Mouse (Mus musculus) midbrain, embryonic 14.5 days (tissue): ENCODE measurements at regions not wholly inside any gene's neighbourhood (a gene's known extent, or its start where the extent isn't known, plus 50 kb on each side); places are given as distances from the start of the nearest gene placed in this dataset.

Experiments used
- ATAC-seq: fragments of 200-750 bp; cut with Nextera tagmentation; 2 replicates; pipeline ENCODE4 v1.8.0; 2017; ENCODE audit warnings: moderate number of reproducible peaks, moderate library complexity; ENCODE audit not compliant: low FRiP score, low TSS enrichment
- DNase-seq: peaks from one replicate; pipeline ENCODE4 v3.0.0-alpha.2; 2015
- H3K27ac ChIP-seq: fragments of 300-500 bp; sonication (generic); replicated peaks from 2 replicates; pipeline ENCODE4 v1.5.1; 2014; ENCODE audit warnings: mild to moderate bottlenecking, low read depth, low read length, moderate library complexity
- H3K27me3 ChIP-seq: fragments of 300-500 bp; sonication (generic); 2 replicates; pipeline ENCODE4 v1.6.1; 2014; ENCODE audit warnings: low read length, control low read depth, mixed read lengths; ENCODE audit not compliant: control insufficient read depth, insufficient read depth
- H3K36me3 ChIP-seq: fragments of 300-500 bp; sonication (generic); 2 replicates; pipeline ENCODE4 v1.6.1; 2014; ENCODE audit warnings: low read length, control low read depth; ENCODE audit not compliant: control insufficient read depth, insufficient read depth
- H3K4me1 ChIP-seq: fragments of 300-500 bp; sonication (generic); 2 replicates; pipeline ENCODE4 v1.6.1; 2014; ENCODE audit warnings: mild to moderate bottlenecking, antibody characterized with exemption, low read length, control low read depth; ENCODE audit not compliant: control insufficient read depth, insufficient read depth
- H3K4me2 ChIP-seq: fragments of 300-500 bp; sonication (generic); 2 replicates; pipeline ENCODE4 v1.6.1; 2014; ENCODE audit warnings: mild to moderate bottlenecking, low read length, moderate library complexity
- H3K4me3 ChIP-seq: fragments of 300-500 bp; sonication (generic); replicated peaks from 2 replicates; pipeline ENCODE4 v1.5.1; 2014; ENCODE audit warnings: low read depth, low read length
- H3K9ac ChIP-seq: fragments of 300-500 bp; sonication (generic); replicated peaks from 2 replicates; pipeline ENCODE4 v1.6.1; 2014; ENCODE audit warnings: mild to moderate bottlenecking, low read length, moderate library complexity
- H3K9me3 ChIP-seq: fragments of 300-500 bp; sonication (generic); 2 replicates; pipeline ENCODE4 v1.6.1; 2016; ENCODE audit warnings: low read length, control low read depth, mixed read lengths; ENCODE audit not compliant: control insufficient read depth
- WGBS: fragments of 180-500 bp; shearing (Covaris S2); extraction: QIAGEN DNeasy Blood & Tissue Kit; methylation state at CpG from one replicate; pipeline ENCODE4 v1.1.7; 2014; 5-methylcytosine and 5-hydroxymethylcytosine counted together

DNA sequence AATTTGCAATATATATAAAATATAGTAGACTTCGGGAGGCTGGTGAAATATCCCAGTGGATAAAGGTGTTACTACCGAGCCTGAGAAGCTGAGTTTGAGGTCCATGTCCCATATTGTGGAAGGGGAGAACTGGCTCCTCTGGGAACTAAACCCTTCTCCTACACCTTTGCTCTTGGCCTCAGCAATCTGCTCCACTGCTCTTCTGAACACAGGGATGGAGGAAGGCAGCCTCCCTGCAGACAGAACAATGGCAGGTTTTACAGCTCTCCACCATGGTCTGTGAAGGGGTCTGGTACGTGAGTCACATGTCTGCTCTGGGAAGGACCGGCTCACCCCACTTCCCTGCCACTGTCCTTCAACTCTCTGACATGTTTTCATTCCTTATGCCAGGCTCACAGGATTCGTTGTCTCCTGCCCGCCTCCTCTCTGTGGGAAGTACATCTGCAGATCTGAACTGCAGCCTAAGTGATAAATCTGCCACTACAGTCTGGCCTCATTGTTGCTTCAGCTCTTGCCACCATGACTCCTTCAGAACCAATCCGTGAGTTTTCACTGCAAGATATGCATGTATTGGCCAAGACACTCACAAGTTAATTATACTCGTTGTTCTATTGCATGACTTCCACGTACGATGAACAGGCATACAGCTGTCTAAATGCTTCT is 220.0 kb upstream of the Gm9767 start:
- H3K4me3 ChIP-seq, result no peak overlapping the region
- H3K27me3 ChIP-seq, result no peaks in the 10 kb centered on the region
- no peak for ATAC-seq
- H3K9ac ChIP-seq, result no peak overlapping the region
- no peaks in the 10 kb centered on the region for H3K36me3 ChIP-seq
- no peak overlapping the region for H3K4me2 ChIP-seq
- no peaks in the 10 kb centered on the region for H3K4me1 ChIP-seq
- no peak overlapping the region for H3K27ac ChIP-seq
- no peaks in the 10 kb centered on the region for H3K9me3 ChIP-seq
- 71% methylated on average over 10 of the region's 10 CpGs for WGBS
- no peak for DNase-seq

DNA sequence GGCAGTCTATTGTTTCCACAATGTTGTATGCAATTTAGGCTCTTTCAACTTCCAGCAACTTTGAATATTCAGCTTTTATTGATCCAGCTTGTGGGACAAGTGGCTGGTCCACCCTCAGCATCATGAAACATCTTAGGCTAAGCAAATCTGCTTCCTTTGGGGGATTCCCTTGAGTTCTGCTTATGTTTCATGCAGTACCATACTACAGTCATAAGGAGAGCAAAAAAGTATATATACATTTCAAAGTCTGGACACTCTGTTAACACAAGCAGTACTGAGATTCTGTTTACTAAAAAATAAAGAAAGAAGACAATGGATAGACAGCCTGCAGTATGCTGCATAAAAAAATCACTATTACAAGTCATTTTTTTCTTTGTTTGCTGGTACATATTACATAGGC is 233.7 kb upstream of the Gm9767 start:
- ATAC-seq, result no peak
- H3K4me1 ChIP-seq, result no peaks in the 10 kb centered on the region
- DNase-seq, result no peak
- H3K9ac ChIP-seq, result no peak overlapping the region
- no peak overlapping the region for H3K4me2 ChIP-seq
- no peak overlapping the region for H3K27ac ChIP-seq
- H3K9me3 ChIP-seq, result no peaks in the 10 kb centered on the region
- no peaks in the 10 kb centered on the region for H3K27me3 ChIP-seq
- H3K4me3 ChIP-seq, result no peak overlapping the region
- no peaks in the 10 kb centered on the region for H3K36me3 ChIP-seq

DNA sequence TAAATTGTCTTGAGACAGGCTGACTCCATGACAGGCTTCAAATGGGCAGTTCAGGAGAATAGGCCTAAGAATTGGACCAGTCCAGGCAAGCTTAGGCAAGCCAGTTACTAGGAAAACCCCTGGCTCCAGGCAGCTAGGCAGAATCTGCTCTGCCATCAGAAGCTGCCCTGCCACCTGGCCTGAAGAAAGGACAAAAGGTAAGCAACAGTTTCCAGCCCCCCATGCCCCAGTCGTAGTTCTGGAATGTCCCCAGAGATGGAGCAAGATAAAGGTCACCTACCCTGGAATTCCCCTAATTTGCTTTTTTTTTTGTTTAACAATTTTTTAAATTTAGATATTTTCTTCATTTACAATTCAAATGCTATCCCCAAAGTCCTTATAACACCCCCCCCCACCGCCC is 248.8 kb upstream of the Gm9767 start:
- Histone ChIP-seq H3K9ac (no peak overlapping the region), H3K27ac (no peak overlapping the region), H3K36me3 (no peaks in the 10 kb centered on the region), H3K4me3 (no peak overlapping the region), H3K9me3 (no peaks in the 10 kb centered on the region), H3K4me1 (no peaks in the 10 kb centered on the region), H3K4me2 (no peak overlapping the region), H3K27me3 (no peaks in the 10 kb centered on the region)
- DNase-seq (no peak), ATAC-seq (no peak)
- 83% methylated on average over 2 of the region's 2 CpGs for whole genome bisulfite sequencing

DNA sequence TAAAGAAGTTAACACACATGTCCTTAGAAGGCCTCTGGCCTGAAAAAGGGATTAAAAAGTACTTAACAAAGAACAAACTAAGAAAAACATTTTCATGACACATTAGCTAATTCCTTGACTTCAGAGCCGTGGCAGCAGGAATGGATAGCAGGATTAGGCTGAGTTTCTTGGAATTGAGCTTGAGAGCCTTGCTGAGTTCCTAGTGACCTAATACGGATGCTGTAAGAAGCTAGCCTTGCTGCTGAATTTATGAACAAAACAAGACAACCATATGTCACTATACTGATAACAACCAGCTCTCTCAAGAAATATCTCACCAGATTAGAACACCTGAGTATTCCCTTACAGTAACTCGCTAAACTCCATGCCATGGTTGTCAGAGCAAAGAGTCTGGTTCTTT is 268.2 kb upstream of the Smlr1 start:
- Histone ChIP-seq H3K4me1 (no peaks in the 10 kb centered on the region), H3K9ac (no peak overlapping the region), H3K4me3 (no peak overlapping the region), H3K4me2 (no peak overlapping the region), H3K9me3 (no peaks in the 10 kb centered on the region), H3K27me3 (no peaks in the 10 kb centered on the region), H3K36me3 (no peaks in the 10 kb centered on the region), H3K27ac (no peak overlapping the region)
- DNase-seq, result no peak
- ATAC-seq, result no peak
- WGBS, result 67% methylated on average over 3 of the region's 3 CpGs

DNA sequence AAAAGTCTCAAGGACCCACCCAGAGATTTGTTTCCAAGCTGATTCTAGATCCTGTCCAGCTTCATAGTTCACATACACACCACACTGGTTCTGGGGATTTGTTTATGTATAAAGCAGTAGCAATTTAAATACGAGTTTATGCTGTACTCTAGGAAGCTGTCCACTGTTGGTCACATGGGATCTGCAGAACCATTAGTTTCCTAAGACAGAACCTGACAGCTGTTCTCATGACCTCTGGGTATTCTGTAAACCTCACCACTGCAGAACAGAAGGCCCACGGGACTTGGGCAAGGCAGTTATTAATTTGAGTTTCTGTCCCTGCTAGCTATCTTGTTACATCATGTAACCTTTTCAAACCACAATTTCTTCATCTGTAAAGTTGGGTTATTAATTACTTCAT is 265.4 kb upstream of the Smlr1 start:
- no peaks in the 10 kb centered on the region for H3K36me3 ChIP-seq
- no peak for DNase-seq
- ATAC-seq, result no peak
- no peaks in the 10 kb centered on the region for H3K4me1 ChIP-seq
- 81% methylated on average over 2 of the region's 2 CpGs for WGBS
- no peak overlapping the region for H3K4me2 ChIP-seq
- H3K27ac ChIP-seq, result no peak overlapping the region
- H3K9ac ChIP-seq, result no peak overlapping the region
- H3K27me3 ChIP-seq, result no peaks in the 10 kb centered on the region
- H3K9me3 ChIP-seq, result no peaks in the 10 kb centered on the region
- H3K4me3 ChIP-seq, result no peak overlapping the region

DNA sequence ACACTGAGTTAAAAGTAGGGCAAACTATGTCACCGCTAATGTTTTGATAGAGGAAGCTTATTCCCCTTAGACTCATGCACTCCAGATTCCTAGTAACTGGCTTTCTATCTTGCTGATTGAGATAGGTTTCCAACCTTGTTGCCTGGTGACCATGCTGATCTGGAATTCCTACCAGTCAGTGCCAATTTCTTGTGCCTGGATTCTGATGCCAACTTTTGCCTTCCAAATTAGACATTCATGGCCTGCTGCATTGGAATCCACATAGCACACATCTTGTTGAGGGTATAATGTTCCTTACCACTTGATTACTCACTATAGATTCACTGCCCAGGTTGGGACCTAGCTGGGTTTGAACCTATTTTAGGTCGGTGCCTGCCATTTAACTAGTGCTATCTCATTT is 262.8 kb upstream of the Smlr1 start:
- Histone ChIP-seq H3K9me3 (no peaks in the 10 kb centered on the region), H3K4me2 (no peak overlapping the region), H3K4me3 (no peak overlapping the region), H3K27me3 (no peaks in the 10 kb centered on the region), H3K4me1 (no peaks in the 10 kb centered on the region), H3K27ac (no peak overlapping the region), H3K36me3 (no peaks in the 10 kb centered on the region), H3K9ac (no peak overlapping the region)
- 97% methylated on average over 2 of the region's 2 CpGs for WGBS
- ATAC-seq (no peak), DNase-seq (no peak)

DNA sequence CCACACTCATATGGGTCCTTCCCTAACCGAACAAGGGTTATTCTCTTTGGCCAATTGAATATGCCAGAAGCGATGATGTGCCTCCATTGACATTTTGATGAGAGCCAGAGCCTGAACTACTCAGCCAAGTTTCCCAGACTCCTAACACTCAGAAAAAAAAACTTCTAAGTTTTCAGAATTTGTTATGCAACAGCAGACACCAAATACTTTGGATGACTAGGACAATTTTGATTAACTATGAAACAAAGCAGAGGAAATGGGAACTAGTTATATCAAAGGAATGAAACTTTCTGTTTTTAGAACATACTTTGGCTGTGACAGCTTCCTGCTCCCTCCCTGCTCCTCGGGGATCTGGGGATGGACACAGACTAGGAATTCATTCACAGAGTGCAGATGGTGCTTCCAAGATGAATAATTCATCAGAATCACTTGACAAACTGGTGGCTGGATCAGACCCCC is 254.3 kb upstream of the Smlr1 start:
- DNase-seq, result peak; percentile 12
- no peak overlapping the region for H3K9ac ChIP-seq
- no peaks in the 10 kb centered on the region for H3K27me3 ChIP-seq
- H3K4me3 ChIP-seq, result no peak overlapping the region
- no peak for ATAC-seq
- no peaks in the 10 kb centered on the region for H3K36me3 ChIP-seq
- 60% methylated on average over 3 of the region's 3 CpGs for WGBS
- H3K27ac ChIP-seq, result no peak overlapping the region
- H3K4me1 ChIP-seq, result no peaks in the 10 kb centered on the region
- no peaks in the 10 kb centered on the region for H3K9me3 ChIP-seq
- no peak overlapping the region for H3K4me2 ChIP-seq

DNA sequence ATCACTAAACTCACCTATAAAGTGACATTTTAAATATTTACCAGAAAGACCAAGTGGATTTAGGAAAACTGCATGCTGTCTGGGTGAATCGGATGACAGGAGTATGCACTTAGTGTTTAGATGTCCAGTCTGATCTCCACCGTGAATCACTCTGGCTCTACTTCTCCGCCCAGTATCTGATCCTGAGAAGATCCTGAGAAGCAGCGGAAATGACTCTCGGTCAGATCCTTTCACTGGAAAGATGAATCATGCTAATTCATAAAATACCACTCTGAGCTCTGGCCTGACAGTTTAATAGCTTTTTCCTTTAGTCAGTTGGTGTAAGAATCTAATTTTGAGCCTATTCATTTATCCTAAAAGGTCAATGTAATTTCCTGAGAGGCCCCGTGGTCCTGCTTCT is 252.6 kb upstream of the Smlr1 start:
- Histone ChIP-seq H3K4me2 (no peak overlapping the region), H3K36me3 (no peaks in the 10 kb centered on the region), H3K4me3 (no peak overlapping the region), H3K27ac (no peak overlapping the region), H3K27me3 (no peaks in the 10 kb centered on the region), H3K9ac (no peak overlapping the region), H3K9me3 (no peaks in the 10 kb centered on the region), H3K4me1 (no peaks in the 10 kb centered on the region)
- DNase-seq, result no peak
- ATAC-seq, result no peak
- WGBS, result 89% methylated on average over 6 of the region's 6 CpGs

DNA sequence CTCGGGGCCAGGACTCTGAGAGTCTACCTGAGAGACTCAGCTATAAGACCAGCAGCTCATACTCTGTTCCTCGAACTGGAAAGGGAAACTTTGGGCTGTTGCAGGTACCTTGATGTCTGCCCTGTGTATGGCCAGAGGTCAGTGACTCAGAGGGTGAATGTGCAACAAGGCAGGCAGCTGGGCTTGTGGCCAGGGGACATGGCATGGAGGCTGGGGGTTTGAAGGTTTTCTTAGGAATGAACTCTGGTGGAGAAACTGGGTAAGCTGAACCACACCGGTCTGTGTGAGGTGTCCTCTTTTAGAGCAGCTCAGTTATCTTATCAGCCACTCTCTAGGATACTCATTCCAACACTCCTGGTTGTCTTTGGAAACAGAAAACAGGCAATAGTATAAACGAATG is 251.9 kb upstream of the Smlr1 start:
- Histone ChIP-seq H3K4me3 (no peak overlapping the region), H3K27ac (no peak overlapping the region), H3K9ac (no peak overlapping the region), H3K27me3 (no peaks in the 10 kb centered on the region), H3K4me1 (no peaks in the 10 kb centered on the region), H3K4me2 (no peak overlapping the region), H3K36me3 (no peaks in the 10 kb centered on the region), H3K9me3 (no peaks in the 10 kb centered on the region)
- DNase-seq (no peak), ATAC-seq (no peak)
- 87% methylated on average over 4 of the region's 4 CpGs for WGBS
